Mouse (Mus musculus) MEL (cell line): ENCODE results near the gene Igflr1. TPM values are rescaled to one million over a fixed set of nuclear protein-coding genes. Genes with fewer than 3 reads are reported as not detected.

Experiments used
- DNase-seq: peaks from one replicate; pipeline ENCODE4 v3.0.0; 2011; ENCODE audit warnings: low read depth, low spot score
- H3K27ac ChIP-seq: 2 replicates; pipeline ENCODE4 v1.5.1; 2012; ENCODE audit warnings: low read depth, mild to moderate bottlenecking, control low read depth, low read length, moderate library complexity; ENCODE audit not compliant: control insufficient read depth
- H3K27me3 ChIP-seq, 2 experiments: fragments of 150-350 bp in 1 of 2; sonication (generic) in 1 of 2; 2 replicates each; pipeline ENCODE4 v1.6.1; 2012; ENCODE audit warnings: low read length in 2 of 2, mild to moderate bottlenecking in 2 of 2, improper control_type of control experiment in 1 of 2, moderate library complexity in 1 of 2; ENCODE audit not compliant: insufficient read depth in 2 of 2, control insufficient read depth in 1 of 2
- H3K36me3 ChIP-seq, 2 experiments: 2 replicates each; pipeline ENCODE4 v1.6.1; 2012 to 2014; ENCODE audit warnings: low read length in 2 of 2, improper control_type of control experiment in 1 of 2, inconsistent platforms in 1 of 2, mild to moderate bottlenecking in 1 of 2; ENCODE audit not compliant: insufficient read depth in 2 of 2, control insufficient read depth in 1 of 2
- H3K4me1 ChIP-seq, 2 experiments: fragments of 150-350 bp in 1 of 2; sonication (generic) in 1 of 2; 2 replicates each; pipeline ENCODE4 v1.6.1; 2012; ENCODE audit warnings: low read length in 2 of 2, improper control_type of control experiment in 1 of 2, mild to moderate bottlenecking in 1 of 2; ENCODE audit not compliant: insufficient read depth in 2 of 2, control insufficient read depth in 1 of 2
- H3K4me3 ChIP-seq, 2 experiments: fragments of 150-350 bp in 1 of 2; sonication (generic) in 1 of 2; 2 replicates each; pipeline ENCODE4 v1.5.1; 2012; ENCODE audit warnings: low read depth in 2 of 2, low read length in 2 of 2, mild to moderate bottlenecking in 2 of 2, moderate library complexity in 2 of 2, control low read depth in 1 of 2, improper control_type of control experiment in 1 of 2; ENCODE audit not compliant: control insufficient read depth in 1 of 2, insufficient read depth in 1 of 2
- H3K79me2 ChIP-seq: 2 replicates; pipeline ENCODE4 v1.6.1; 2012; ENCODE audit warnings: mild to moderate bottlenecking, low read length, moderate library complexity; ENCODE audit not compliant: control insufficient read depth, poor library complexity, insufficient read depth
- H3K9ac ChIP-seq: 2 replicates; pipeline ENCODE4 v1.6.1; 2012; ENCODE audit warnings: low read depth, mild to moderate bottlenecking, control low read depth, low read length, moderate library complexity; ENCODE audit not compliant: control insufficient read depth, poor library complexity, severe bottlenecking
- H3K9me3 ChIP-seq: fragments of 150-350 bp; sonication (generic); replicated peaks from 2 replicates; pipeline ENCODE4 v1.6.1; 2012; ENCODE audit warnings: mild to moderate bottlenecking, low read length, improper control_type of control experiment, moderate library complexity; ENCODE audit not compliant: insufficient read depth
- BHLHE40 ChIP-seq: IDR thresholded peaks from 2 replicates; pipeline ENCODE4 v1.6.1; 2012; ENCODE audit warnings: low read depth, mild to moderate bottlenecking, inconsistent platforms, low read length, improper control_type of control experiment, borderline replicate concordance
- CHD1 ChIP-seq: IDR thresholded peaks from 2 replicates; pipeline ENCODE4 v1.6.1; 2012; ENCODE audit warnings: low read depth, mild to moderate bottlenecking, inconsistent platforms, low read length, improper control_type of control experiment
- CHD2 ChIP-seq: IDR thresholded peaks from 2 replicates; pipeline ENCODE4 v1.6.1; 2011; ENCODE audit warnings: low read length, improper control_type of control experiment
- CTCF ChIP-seq, 3 experiments: IDR thresholded peaks in 2 of 3; conservative IDR thresholded peaks in 1 of 3; 2 replicates each; pipeline ENCODE4 v1.5.1; 2011 to 2012; ENCODE audit warnings: low read length in 3 of 3, low read depth in 2 of 3, mild to moderate bottlenecking in 2 of 3, improper control_type of control experiment in 1 of 3, inconsistent platforms in 1 of 3, mixed read lengths in 1 of 3, moderate library complexity in 1 of 3; ENCODE audit not compliant: control insufficient read depth in 1 of 3, insufficient read depth in 1 of 3, poor library complexity in 1 of 3, severe bottlenecking in 1 of 3
- E2F4 ChIP-seq: IDR thresholded peaks from 2 replicates; pipeline ENCODE4 v1.6.1; 2011; ENCODE audit warnings: low read depth, low read length, improper control_type of control experiment, borderline replicate concordance
- ELF1 ChIP-seq: IDR thresholded peaks from 2 replicates; pipeline ENCODE4 v1.6.1; 2014; ENCODE audit warnings: low read depth, mild to moderate bottlenecking, inconsistent platforms, low read length, improper control_type of control experiment, moderate library complexity
- GABPA ChIP-seq: IDR thresholded peaks from 2 replicates; pipeline ENCODE4 v1.6.1; 2012; ENCODE audit warnings: low read depth, mild to moderate bottlenecking, inconsistent platforms, low read length, improper control_type of control experiment, moderate library complexity
- JUND ChIP-seq: IDR thresholded peaks from 2 replicates; pipeline ENCODE4 v1.6.1; 2011; ENCODE audit warnings: low read depth, mild to moderate bottlenecking, improper control_type of control experiment, low read length
- MAFK ChIP-seq: IDR thresholded peaks from 2 replicates; pipeline ENCODE4 v1.6.1; 2011; ENCODE audit warnings: low read depth, mild to moderate bottlenecking, low read length, improper control_type of control experiment, borderline replicate concordance
- MAX ChIP-seq: IDR thresholded peaks from 2 replicates; pipeline ENCODE4 v1.6.1; 2011; ENCODE audit warnings: low read length, improper control_type of control experiment
- MEF2A ChIP-seq: IDR thresholded peaks from 2 replicates; pipeline ENCODE4 v1.6.1; 2014; ENCODE audit warnings: low read depth, mild to moderate bottlenecking, inconsistent platforms, low read length, improper control_type of control experiment; ENCODE audit not compliant: poor library complexity, insufficient replicate concordance, severe bottlenecking; ENCODE audit errors: extremely low read depth
- MXI1 ChIP-seq: IDR thresholded peaks from 2 replicates; pipeline ENCODE4 v1.6.1; 2011; ENCODE audit warnings: mild to moderate bottlenecking, low read depth, low read length, improper control_type of control experiment
- MYC ChIP-seq: IDR thresholded peaks from 2 replicates; pipeline ENCODE4 v1.6.1; 2011; ENCODE audit warnings: low read depth, mild to moderate bottlenecking, low read length, improper control_type of control experiment, moderate library complexity
- NELFE ChIP-seq: IDR thresholded peaks from 2 replicates; pipeline ENCODE4 v1.6.1; 2011; ENCODE audit warnings: low read depth, low read length, improper control_type of control experiment
- NRF1 ChIP-seq: IDR thresholded peaks from 2 replicates; pipeline ENCODE4 v1.6.1; 2014; ENCODE audit warnings: low read depth, mild to moderate bottlenecking, inconsistent platforms, low read length, improper control_type of control experiment, moderate library complexity; ENCODE audit not compliant: poor library complexity, insufficient read depth, severe bottlenecking
- POLR2A ChIP-seq, 2 experiments: IDR thresholded peaks; 2 replicates each; pipeline ENCODE4 v1.6.1; 2011 to 2012; ENCODE audit warnings: low read length in 2 of 2, mild to moderate bottlenecking in 2 of 2, control low read depth in 1 of 2, improper control_type of control experiment in 1 of 2, low read depth in 1 of 2, moderate library complexity in 1 of 2; ENCODE audit not compliant: control insufficient read depth in 1 of 2, insufficient read depth in 1 of 2, poor library complexity in 1 of 2
- POLR2AphosphoS2 ChIP-seq: IDR thresholded peaks from 2 replicates; pipeline ENCODE4 v1.6.1; 2011; ENCODE audit warnings: low read length, improper control_type of control experiment
- RAD21 ChIP-seq: IDR thresholded peaks from 2 replicates; pipeline ENCODE4 v1.6.1; 2011; ENCODE audit warnings: mild to moderate bottlenecking, low read depth, low read length, improper control_type of control experiment
- SIN3A ChIP-seq: IDR thresholded peaks from 2 replicates; pipeline ENCODE4 v1.6.1; 2012; ENCODE audit warnings: low read length, improper control_type of control experiment, inconsistent platforms
- TAL1 ChIP-seq: IDR thresholded peaks from 2 replicates; pipeline ENCODE4 v1.6.1; 2012; ENCODE audit warnings: mild to moderate bottlenecking, inconsistent platforms, low read length, moderate library complexity, mixed read lengths
- TBP ChIP-seq: IDR thresholded peaks from 2 replicates; pipeline ENCODE4 v1.8.0; 2011; ENCODE audit warnings: low read depth, low read length, improper control_type of control experiment
- UBTF ChIP-seq: IDR thresholded peaks from 2 replicates; pipeline ENCODE4 v1.6.1; 2012; ENCODE audit warnings: low read depth, mild to moderate bottlenecking, inconsistent platforms, low read length, improper control_type of control experiment, moderate library complexity, borderline replicate concordance; ENCODE audit not compliant: insufficient read depth
- USF1 ChIP-seq: IDR thresholded peaks from 2 replicates; pipeline ENCODE4 v1.6.1; 2014; ENCODE audit warnings: low read depth, mild to moderate bottlenecking, inconsistent platforms, low read length, improper control_type of control experiment, moderate library complexity
- ZC3H11A ChIP-seq: IDR thresholded peaks from 2 replicates; pipeline ENCODE4 v1.6.1; 2012; ENCODE audit warnings: low read depth, mild to moderate bottlenecking, inconsistent platforms, low read length, improper control_type of control experiment
- ZMIZ1 ChIP-seq: IDR thresholded peaks from 2 replicates; pipeline ENCODE4 v1.6.1; 2012; ENCODE audit warnings: low read depth, mild to moderate bottlenecking, inconsistent platforms, low read length, improper control_type of control experiment, moderate library complexity
- polyA plus RNA-seq, 2 experiments: library from polyadenylated mRNA; stranded (reverse) in 1 of 2; unstranded in 1 of 2; fragments of >175 nt in 1 of 2; fragments of >200 nt in 1 of 2; gene quantifications; 2 replicates each; pipeline versions ENCODE4 v1.2.1 to v1.2.4; 2012; ENCODE audit warnings: low replicate concordance in 2 of 2, low read depth in 1 of 2; ENCODE audit not compliant: insufficient read length in 2 of 2, insufficient read depth in 1 of 2, missing spikeins in 1 of 2
- total RNA-seq: library from RNA; depleted of rRNA; stranded (reverse); fragments of 300-350 nt; gene quantifications from 2 replicates; pipeline ENCODE4 v1.2.3, GENCODE M21; 2012

The Igflr1 gene
- total and polyA plus RNA-seq, 3 experiments, result 1.3 to 3.1 TPM; not detected in 1

DNA sequence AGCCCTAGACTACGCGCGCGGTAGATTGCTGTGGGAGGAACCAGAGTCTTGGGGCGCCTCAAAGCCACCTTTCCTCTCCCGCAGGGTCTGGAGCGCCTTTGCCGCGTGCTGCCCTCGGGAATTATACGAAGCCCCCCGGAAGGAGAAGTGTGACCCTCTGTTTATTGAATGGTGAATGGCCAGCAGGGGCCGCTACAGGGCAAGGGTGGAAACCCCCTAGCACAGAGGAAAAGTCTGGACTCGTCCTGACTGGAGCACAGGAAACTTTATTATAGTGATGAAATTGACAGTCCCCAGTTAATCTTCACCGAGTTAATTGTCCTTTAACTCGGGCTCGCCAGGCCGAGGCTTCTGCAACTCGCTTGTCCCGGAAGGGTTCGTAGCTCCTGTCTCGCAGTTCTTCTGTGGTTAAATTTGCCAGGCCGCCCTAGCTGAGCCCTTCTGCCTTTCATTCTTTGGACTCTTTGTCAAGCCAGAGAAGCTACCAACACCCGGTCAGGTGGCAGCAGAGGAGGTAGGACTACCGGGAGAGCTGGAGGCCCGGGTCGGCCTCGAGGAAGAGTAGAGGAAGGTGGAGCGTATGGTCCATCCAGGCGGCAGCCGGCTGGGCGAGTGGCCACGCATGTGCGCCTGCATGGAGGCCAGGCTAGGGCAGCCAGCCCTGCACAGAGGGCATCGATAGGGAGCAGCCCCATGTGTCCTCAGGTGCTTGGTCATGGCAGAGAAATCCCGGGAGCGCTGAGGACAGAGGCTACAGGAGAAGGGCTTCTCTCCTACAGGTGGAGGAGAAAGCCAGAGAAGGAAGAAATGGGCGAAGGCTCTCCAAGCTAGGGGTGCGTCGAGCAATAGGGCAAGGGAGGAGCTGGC is 24.4 kb downstream of the Igflr1 start (continued):
- TF ChIP-seq ELF1, result peak; percentile 48; the same call in 1 of the 2 replicates
- TF ChIP-seq TAL1, result no peak
- no peak for TF ChIP-seq MAX
- TF ChIP-seq CHD2, result no peak
- TF ChIP-seq ZC3H11A, result peak; percentile 58
- peak; percentile 63; the same call in 1 of the 2 replicates for TF ChIP-seq SIN3A
- no peak for TF ChIP-seq E2F4
- TF ChIP-seq POLR2AphosphoS2, result no peak
- TF ChIP-seq ZMIZ1, result peak; percentile 56; the same call in 1 of the 2 replicates
- peak; percentile 75 to 91 (median 86) for TF ChIP-seq CTCF (IDR thresholded peaks at IDR 0.05 in 2 of 3, conservative IDR thresholded peaks at IDR 0.05 in 1 of 3; ENCODE audit: control insufficient read depth in 1 of 3, insufficient read depth in 1 of 3, low read depth in 2 of 3, low read length in 3 of 3, poor library complexity in 1 of 3, severe bottlenecking in 1 of 3)
- TF ChIP-seq, all 39 proteins: peak for 12

DNA sequence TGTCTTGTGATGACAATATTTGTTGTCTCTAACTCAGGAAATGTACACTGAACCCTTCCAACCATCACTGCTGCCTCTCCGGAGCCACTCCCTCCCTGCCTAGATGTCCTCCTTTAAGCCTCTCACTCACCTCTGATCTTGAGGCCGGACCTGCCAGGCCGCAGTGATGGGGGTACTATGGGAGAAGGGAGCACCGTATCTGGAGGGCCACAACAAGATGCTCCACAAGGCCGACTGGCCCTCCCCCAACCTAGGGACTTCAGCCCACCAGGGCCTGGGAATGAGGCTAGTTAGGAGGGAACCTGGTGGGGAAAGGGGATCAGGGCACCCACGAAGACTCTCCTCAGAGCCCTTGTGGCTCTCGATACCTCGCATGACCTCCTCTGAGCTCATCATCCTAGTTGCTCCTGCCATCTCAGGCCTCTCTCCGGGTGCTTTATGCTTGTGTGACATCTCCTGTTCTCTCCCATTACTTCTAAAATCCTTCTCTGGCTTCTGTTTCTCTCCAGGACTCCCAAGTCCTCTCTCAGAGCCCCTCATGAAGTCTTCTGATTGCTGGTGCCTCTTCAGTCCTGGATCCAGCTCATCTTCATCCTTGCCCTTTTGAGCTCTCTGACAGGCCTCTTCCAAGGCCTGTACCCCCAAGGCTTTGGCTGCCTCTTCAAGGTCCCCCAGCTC is 25.8 kb downstream of the Igflr1 start:
- H3K27ac ChIP-seq, result no peak overlapping the region
- DNase-seq, result no peak
- peaks cover 10 to 38% of the 10 kb centered on the region in 2 experiments; a peak in 3 of 4 replicates for H3K4me1 ChIP-seq
- H3K4me3 ChIP-seq, result no peak overlapping the region; a peak in 1 of 4 replicates
- no peaks in the 10 kb centered on the region for H3K27me3 ChIP-seq
- H3K79me2 ChIP-seq, result peaks cover 33% of the 10 kb centered on the region
- TF ChIP-seq RAD21, result no peak
- no peak for TF ChIP-seq MAX
- no peak for TF ChIP-seq JUND
- no peak for TF ChIP-seq USF1
- TF ChIP-seq POLR2A (IDR thresholded peaks at IDR 0.05; ENCODE audit: control insufficient read depth in 1 of 2, insufficient read depth in 1 of 2, low read depth in 1 of 2, low read length in 2 of 2, poor library complexity in 1 of 2), result no peak
- TF ChIP-seq TBP, result no peak
- TF ChIP-seq MAFK, result no peak
- TF ChIP-seq MXI1, result no peak
- no peak for TF ChIP-seq NELFE
- no peak for TF ChIP-seq NRF1
- TF ChIP-seq POLR2AphosphoS2, result no peak
- no peak for TF ChIP-seq GABPA
- TF ChIP-seq CHD1, result no peak
- TF ChIP-seq SIN3A, result no peak
- no peak for TF ChIP-seq UBTF
- TF ChIP-seq MYC, result no peak
- TF ChIP-seq MEF2A, result no peak
- TF ChIP-seq ZMIZ1, result no peak
- TF ChIP-seq BHLHE40, result no peak
- TF ChIP-seq, all 39 proteins: peak for 0
- H3K9me3 ChIP-seq, result no peaks in the 10 kb centered on the region
- peak overlapping the region; percentile 49 for H3K9ac ChIP-seq
- peaks cover 0 to 16% of the 10 kb centered on the region in 2 experiments; a peak in 2 of 4 replicates for H3K36me3 ChIP-seq
